Mouse (Mus musculus): ENCODE data around the gene Tgfb3. TPM values are rescaled to one million over a fixed set of nuclear protein-coding genes. Genes with fewer than 3 reads are reported as not detected.
A peak's percentile ranks its signal among the peaks of the same experiment; 100 is the strongest.

Gene Tgfb3
- polyA plus RNA-seq, 1 experiment from 2014 or later: 7.7 TPM

DNA sequence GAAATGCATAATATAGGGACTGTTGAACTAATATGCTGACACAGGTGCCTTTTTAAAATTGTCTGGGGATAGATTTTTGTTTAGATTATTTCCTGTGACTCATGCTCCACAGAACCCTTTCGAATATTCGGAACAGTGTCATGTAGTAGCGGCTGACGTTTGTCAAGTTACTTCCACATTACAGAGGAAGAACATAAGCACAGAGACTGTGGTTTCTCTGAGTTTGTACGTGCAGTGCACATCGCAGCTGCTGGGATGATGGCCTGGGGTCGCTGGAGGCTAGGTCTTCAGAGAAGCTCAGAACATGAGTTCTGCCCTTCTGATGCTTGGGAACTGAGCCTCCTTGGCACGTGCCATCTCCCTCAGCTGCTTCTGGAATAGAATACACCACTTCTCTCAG, 31.5 kb downstream of the Tgfb3 start:
- WGBS: 90% methylated on average over 8 of the region's 8 CpGs
- no peak for ATAC-seq (replicated peaks)
- no peaks in the 10 kb centered on the region for H3K27me3 ChIP-seq
- H3K36me3 ChIP-seq: no peaks in the 10 kb centered on the region
- no peak overlapping the region for H3K4me2 ChIP-seq (replicated peaks)
- H3K4me3 ChIP-seq: no peak overlapping the region
- no peak overlapping the region for H3K9ac ChIP-seq (replicated peaks)
- H3K9me3 ChIP-seq: no peaks in the 10 kb centered on the region
- no peak overlapping the region for H3K27ac ChIP-seq (replicated peaks)
- H3K4me1 ChIP-seq: no peaks in the 10 kb centered on the region

DNA sequence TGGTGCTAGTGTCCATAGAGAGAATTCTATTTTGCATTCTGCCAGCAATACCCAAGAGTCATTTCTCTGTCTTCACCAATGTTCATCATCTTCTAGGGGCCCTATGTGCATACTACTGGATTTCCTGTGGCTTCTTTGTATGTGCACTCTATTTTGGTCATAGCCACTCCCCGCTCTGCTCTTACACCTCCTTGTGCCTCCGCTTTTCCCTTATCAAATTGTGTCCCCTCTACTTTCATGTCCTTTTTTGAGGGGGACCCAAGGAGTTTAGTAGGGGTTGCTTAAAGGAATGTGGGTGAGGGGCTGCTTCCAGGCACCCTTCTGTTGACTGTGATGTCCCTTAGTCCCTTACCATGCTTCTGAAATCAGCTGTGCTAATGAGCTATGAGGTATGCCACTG, 32.1 kb downstream of the Tgfb3 start:
- Histone ChIP-seq H3K4me2 (replicated peaks) (no peak overlapping the region), H3K9me3 (no peaks in the 10 kb centered on the region)
- 95% methylated on average over 2 of the region's 2 CpGs for WGBS

DNA sequence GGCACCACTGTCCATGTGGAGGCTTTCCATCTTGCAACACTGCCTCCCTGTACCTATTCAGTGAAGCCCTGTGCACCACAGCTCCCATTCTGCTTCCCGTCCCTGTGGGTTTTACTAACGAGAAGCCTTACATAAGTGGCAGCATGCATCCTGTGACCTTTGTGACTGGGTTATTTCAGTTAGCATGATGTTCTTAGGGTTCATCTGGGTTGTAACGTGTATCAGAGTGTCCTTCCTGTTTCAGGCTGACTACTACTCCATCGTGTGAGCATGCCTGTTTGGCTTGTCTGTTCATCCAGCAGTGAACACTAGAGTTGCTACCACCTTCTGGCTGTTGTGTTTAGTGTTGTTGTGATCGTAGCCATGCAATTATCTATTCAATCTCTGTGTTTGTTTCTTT, 32.7 kb downstream of the Tgfb3 start:
- H3K9me3 ChIP-seq: no peaks in the 10 kb centered on the region
- H3K27ac ChIP-seq (replicated peaks): no peak overlapping the region
- no peaks in the 10 kb centered on the region for H3K36me3 ChIP-seq
- no peaks in the 10 kb centered on the region for H3K4me1 ChIP-seq
- H3K27me3 ChIP-seq: no peaks in the 10 kb centered on the region
- WGBS: 62% methylated on average over 5 of the region's 5 CpGs
- H3K4me3 ChIP-seq: no peak overlapping the region
- no peak overlapping the region for H3K9ac ChIP-seq (replicated peaks)
- no peak for ATAC-seq (replicated peaks)
- no peak overlapping the region for H3K4me2 ChIP-seq (replicated peaks)

More for the DNA sequence above, 32.1 kb downstream of the Tgfb3 start:
- no peaks in the 10 kb centered on the region for H3K4me1 ChIP-seq
- no peak overlapping the region for H3K27ac ChIP-seq (replicated peaks)
- H3K4me3 ChIP-seq: no peak overlapping the region
- no peak for ATAC-seq (replicated peaks)
- no peak overlapping the region for H3K9ac ChIP-seq (replicated peaks)
- H3K36me3 ChIP-seq: no peaks in the 10 kb centered on the region
- H3K27me3 ChIP-seq: no peaks in the 10 kb centered on the region

DNA sequence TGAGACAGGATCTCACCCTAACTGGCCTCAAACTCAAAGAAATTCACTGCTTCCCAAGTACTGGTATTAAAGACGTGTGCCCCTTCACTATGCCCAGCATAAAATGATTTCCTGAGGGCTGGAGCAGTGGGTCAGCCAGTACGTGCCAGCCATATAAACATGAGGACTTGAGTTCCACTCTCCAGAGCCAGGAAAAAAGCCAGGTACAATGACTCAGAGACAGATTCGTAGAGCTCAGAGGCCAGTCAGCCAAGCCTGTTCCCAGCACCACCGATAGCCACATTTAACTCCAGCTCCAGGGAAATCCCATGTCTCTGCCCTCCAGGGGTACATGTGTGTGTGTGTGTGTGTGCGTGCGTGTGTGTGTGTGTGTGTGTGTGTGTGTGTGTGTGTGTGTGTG, 39.1 kb downstream of the Tgfb3 start:
- 86% methylated on average over 6 of the region's 6 CpGs for WGBS

DNA sequence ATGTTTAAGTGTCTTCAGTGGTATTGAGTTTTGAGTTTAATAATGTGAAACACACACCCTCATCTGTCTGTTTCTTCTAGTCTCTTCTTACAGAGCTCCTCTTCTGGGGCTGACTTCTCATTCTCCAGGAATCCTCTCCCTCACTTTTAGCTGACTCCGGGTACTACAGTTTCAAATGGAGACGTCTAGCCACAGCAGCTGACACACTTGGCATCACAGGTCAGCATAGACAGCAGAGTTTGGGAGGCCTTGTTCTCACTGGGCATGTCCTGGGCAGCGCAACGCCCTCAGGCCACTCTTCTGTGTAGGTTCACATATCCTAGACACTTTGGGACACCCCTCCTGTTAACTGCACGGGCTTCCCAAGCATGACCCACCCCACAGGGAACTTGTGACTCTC, 39.8 kb downstream of the Tgfb3 start:
- H3K9me3 ChIP-seq: no peaks in the 10 kb centered on the region
- 0 out of 2 replicates have a peak, but pooled peaks cover 6% of the 10 kb centered on the region for H3K4me1 ChIP-seq
- no peaks in the 10 kb centered on the region for H3K36me3 ChIP-seq
- H3K27ac ChIP-seq (replicated peaks): no peak overlapping the region
- H3K4me3 ChIP-seq: no peak overlapping the region
- no peak overlapping the region for H3K9ac ChIP-seq (replicated peaks)
- H3K27me3 ChIP-seq: no peaks in the 10 kb centered on the region
- H3K4me2 ChIP-seq (replicated peaks): no peak overlapping the region
- ATAC-seq (replicated peaks): no peak
- WGBS: 89% methylated on average over 5 of the region's 5 CpGs

More for the DNA sequence above, 39.1 kb downstream of the Tgfb3 start:
- Histone ChIP-seq H3K36me3 (no peaks in the 10 kb centered on the region), H3K9me3 (no peaks in the 10 kb centered on the region), H3K27me3 (no peaks in the 10 kb centered on the region), H3K4me2 (replicated peaks) (no peak overlapping the region), H3K9ac (replicated peaks) (no peak overlapping the region), H3K4me1 (0 out of 2 replicates have a peak, but pooled peaks cover 6% of the 10 kb centered on the region), H3K4me3 (no peak overlapping the region), H3K27ac (replicated peaks) (no peak overlapping the region)
- no peak for ATAC-seq (replicated peaks)

DNA sequence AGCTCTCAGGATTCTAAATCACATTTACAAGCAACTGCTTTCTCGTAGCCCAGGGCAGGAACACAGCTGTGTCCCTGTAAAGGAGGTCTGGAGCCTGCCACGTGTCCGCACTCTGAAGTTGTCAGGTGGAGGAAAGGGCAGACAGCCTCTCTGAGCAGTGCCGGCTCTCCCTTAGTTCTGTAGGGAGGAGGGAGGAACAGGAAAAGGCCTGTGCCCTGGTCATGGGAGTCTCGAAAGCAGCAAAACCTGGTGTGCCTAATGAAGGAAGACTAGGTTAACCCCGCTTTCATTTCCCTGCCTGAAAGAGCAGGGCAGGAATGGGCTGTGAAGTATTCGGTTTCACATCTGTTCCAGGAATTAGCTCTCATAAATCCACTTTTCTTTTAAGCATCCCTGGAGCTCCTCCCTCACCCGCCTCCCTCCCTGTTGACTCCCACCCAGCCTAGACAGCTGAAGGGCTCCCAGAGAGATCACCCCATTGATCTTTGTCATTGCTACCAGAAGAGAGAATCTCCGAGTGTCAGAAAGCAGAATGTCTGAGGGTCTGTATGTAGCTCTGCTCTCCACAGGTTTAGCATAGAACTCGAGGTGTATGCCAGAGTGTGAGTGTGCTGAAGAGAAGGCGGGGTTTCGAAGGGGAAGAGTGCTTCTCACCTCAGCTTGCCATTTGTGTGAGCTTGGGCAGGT, 41.5 kb downstream of the Tgfb3 start:
- 34% methylated on average over 12 of the region's 12 CpGs for WGBS
- Histone ChIP-seq H3K9ac (replicated peaks) (no peak overlapping the region), H3K27me3 (no peaks in the 10 kb centered on the region), H3K36me3 (no peaks in the 10 kb centered on the region), H3K27ac (replicated peaks) (0 out of 2 replicates have a peak overlapping the region, but pooled peaks have one; percentile 5), H3K4me3 (no peak overlapping the region), H3K9me3 (no peaks in the 10 kb centered on the region), H3K4me1 (0 out of 2 replicates have a peak, but pooled peaks cover 6% of the 10 kb centered on the region), H3K4me2 (replicated peaks) (no peak overlapping the region)
- ATAC-seq (replicated peaks): no peak

DNA sequence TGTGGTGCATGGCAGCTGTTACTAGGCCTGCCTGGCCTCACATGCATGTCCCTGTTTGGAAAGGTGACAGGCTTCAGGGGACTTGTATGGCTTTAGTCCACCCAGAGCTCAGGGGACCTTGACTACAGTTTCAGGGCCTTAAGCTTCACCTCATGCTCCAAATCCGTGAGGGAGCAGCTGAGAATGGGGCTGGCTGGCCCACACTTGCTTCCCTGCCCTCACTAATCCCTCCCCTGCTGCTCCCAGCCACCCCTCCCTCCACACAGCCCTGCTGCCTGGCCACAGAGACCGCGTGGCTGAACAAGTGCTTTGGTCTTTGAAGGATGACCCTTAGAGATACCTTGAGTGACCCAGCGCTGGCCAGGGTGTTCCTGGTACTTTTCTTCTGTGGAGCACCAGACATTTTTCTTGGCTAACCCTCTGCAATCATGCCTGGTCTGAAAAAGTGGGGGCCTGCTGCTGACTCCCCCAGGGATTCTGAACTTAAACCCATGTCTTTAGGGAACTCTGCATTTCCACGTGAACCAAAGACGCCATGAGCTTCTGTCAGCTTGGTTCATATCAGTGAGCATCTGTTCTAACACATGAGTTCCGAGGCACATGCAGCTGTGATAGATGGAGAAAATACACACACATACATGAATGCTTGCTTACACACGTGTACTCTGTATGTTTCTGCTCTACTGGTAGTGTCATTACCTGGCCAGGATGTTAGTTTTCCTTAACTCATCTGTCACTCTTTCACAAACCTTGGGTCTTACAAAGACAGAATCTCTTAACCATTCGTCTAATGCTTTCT, 42.3 kb downstream of the Tgfb3 start:
- Histone ChIP-seq H3K27me3 (no peaks in the 10 kb centered on the region), H3K4me1 (0 out of 2 replicates have a peak, but pooled peaks cover 6% of the 10 kb centered on the region), H3K4me2 (replicated peaks) (no peak overlapping the region), H3K27ac (replicated peaks) (no peak overlapping the region), H3K9me3 (no peaks in the 10 kb centered on the region), H3K36me3 (no peaks in the 10 kb centered on the region), H3K9ac (replicated peaks) (no peak overlapping the region), H3K4me3 (no peak overlapping the region)
- ATAC-seq (replicated peaks): no peak
- WGBS: 41% methylated on average over 9 of the region's 9 CpGs

DNA sequence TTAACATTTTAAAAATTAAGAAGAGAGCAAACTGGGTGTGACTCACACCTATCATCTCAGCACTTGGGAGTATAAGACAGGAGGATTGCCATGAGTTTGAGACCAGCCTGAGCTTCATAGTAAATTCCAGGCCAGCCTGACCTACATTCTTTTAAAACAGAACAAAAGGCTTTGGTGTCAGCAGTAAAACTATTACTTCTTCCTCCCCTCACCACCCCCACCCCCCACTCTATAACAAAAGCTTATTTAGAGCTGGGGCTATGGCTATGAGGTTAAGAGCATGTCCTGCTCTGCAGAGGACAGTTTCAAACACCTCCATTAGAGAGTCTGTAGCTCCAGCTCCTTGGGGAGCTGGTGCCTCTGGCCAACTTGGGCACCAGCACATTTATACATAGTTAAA, 43.3 kb downstream of the Tgfb3 start:
- Histone ChIP-seq H3K36me3 (no peaks in the 10 kb centered on the region), H3K4me1 (0 out of 2 replicates have a peak, but pooled peaks cover 6% of the 10 kb centered on the region), H3K9me3 (no peaks in the 10 kb centered on the region), H3K9ac (replicated peaks) (no peak overlapping the region), H3K4me2 (replicated peaks) (no peak overlapping the region), H3K27ac (replicated peaks) (no peak overlapping the region), H3K4me3 (no peak overlapping the region), H3K27me3 (no peaks in the 10 kb centered on the region)
- no peak for ATAC-seq (replicated peaks)

DNA sequence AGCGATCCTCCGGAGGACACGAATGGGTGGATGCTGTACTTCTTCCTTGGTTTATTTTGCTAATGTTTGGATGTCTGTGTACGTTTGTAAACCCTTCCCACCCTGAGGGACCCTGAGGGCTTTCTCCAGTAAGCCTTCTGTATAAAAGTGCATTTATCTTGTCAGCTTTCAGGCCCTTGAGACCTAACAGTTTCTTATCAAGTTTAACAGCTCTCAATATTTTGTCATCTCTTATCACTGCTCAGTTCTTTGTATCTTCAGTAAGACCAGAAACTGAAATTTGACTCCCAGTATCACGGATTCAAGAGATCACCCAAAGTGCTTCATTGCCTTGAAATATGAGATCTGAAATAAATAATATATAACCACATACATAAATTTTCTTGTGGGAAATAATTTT, 47.9 kb downstream of the Tgfb3 start:
- WGBS: 87% methylated on average over 5 of the region's 5 CpGs
- no peak overlapping the region for H3K4me3 ChIP-seq
- H3K27ac ChIP-seq (replicated peaks): no peak overlapping the region
- H3K9me3 ChIP-seq: no peaks in the 10 kb centered on the region
- no peaks in the 10 kb centered on the region for H3K36me3 ChIP-seq
- no peak overlapping the region for H3K9ac ChIP-seq (replicated peaks)
- no peaks in the 10 kb centered on the region for H3K27me3 ChIP-seq
- H3K4me2 ChIP-seq (replicated peaks): no peak overlapping the region
- H3K4me1 ChIP-seq: 0 out of 2 replicates have a peak, but pooled peaks cover 3% of the 10 kb centered on the region
- ATAC-seq (replicated peaks): no peak

DNA sequence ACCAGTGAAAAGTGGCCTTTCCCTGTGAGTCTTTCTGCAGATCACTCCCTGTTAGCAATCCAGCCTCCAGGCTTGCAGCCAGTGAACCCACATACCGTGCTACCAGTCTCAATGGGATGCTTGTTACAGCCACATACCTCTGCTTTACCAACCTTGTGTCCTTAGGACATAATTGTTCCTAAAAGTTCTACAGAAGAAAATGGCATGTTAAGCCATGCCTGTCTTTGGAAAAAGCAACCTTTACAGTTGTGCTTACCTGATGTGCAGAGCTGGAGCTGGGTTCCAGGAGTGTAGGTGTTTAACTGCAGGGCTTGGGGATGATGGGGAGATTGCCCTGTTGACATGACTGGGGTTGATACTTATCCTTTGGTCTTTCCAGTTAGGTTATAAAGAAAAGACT, 51.1 kb downstream of the Tgfb3 start:
- Histone ChIP-seq H3K9me3 (no peaks in the 10 kb centered on the region), H3K4me1 (0 out of 2 replicates have a peak, but pooled peaks cover 3% of the 10 kb centered on the region), H3K27ac (replicated peaks) (no peak overlapping the region), H3K9ac (replicated peaks) (no peak overlapping the region), H3K36me3 (no peaks in the 10 kb centered on the region), H3K4me2 (replicated peaks) (no peak overlapping the region), H3K4me3 (no peak overlapping the region), H3K27me3 (no peaks in the 10 kb centered on the region)
- WGBS: 71% methylated on average over 1 of the region's 1 CpGs
- no peak for ATAC-seq (replicated peaks)

DNA sequence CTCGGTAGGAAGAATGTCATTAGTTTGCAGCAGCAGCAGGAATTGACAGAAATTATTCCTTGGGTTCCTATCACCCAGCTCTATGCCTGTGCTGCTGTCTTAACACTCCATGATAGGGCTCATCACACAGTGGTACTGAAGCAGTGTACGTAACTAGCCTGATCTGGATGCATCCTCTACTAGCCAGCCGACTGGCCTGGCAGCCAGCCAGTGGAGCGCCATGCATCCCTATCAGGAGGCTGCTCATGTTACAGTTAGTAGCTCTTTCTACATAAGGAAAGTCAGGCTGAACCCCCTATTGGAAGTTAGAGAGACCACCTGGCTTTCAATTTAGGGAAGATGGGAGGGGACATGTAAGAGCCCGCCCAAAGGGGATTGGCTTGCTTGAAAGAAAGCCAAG, 51.8 kb downstream of the Tgfb3 start:
- Histone ChIP-seq H3K4me2 (replicated peaks) (no peak overlapping the region), H3K27ac (replicated peaks) (no peak overlapping the region), H3K4me1 (0 out of 2 replicates have a peak, but pooled peaks cover 3% of the 10 kb centered on the region), H3K9me3 (no peaks in the 10 kb centered on the region), H3K9ac (replicated peaks) (no peak overlapping the region), H3K27me3 (no peaks in the 10 kb centered on the region), H3K36me3 (no peaks in the 10 kb centered on the region), H3K4me3 (no peak overlapping the region)
- ATAC-seq (replicated peaks): no peak; the same call in 1 of the 2 replicates
- WGBS: 54% methylated on average over 5 of the region's 5 CpGs

DNA sequence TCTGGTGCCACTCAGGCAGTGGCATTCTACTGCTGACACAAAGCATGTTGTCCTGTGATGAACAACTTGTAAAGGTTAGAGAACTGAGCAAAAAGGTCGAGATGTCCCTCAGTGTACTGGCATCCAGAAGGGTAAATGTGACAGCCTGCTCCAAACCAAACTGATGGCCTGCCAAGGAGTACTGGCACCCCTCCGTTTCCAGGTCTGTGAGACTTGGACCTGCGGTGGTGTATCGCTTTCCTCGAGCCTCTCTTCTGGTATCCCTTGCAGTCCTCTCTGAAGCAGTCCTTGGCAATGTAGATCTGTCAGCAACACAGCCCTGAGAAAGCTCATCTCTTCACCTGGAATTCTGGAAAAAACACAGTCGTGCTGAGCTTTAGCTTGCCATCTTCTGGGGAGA, 53.4 kb downstream of the Tgfb3 start:
- no peak overlapping the region for H3K27ac ChIP-seq (replicated peaks)
- no peaks in the 10 kb centered on the region for H3K9me3 ChIP-seq
- 88% methylated on average over 6 of the region's 6 CpGs for WGBS
- no peak overlapping the region for H3K9ac ChIP-seq (replicated peaks)
- no peaks in the 10 kb centered on the region for H3K27me3 ChIP-seq
- H3K4me2 ChIP-seq (replicated peaks): no peak overlapping the region
- H3K36me3 ChIP-seq: no peaks in the 10 kb centered on the region
- ATAC-seq (replicated peaks): no peak
- H3K4me3 ChIP-seq: no peak overlapping the region
- H3K4me1 ChIP-seq: 0 out of 2 replicates have a peak, but pooled peaks cover 3% of the 10 kb centered on the region
